Mouse (Mus musculus) lung, postnatal 36 days (tissue): ENCODE data around the gene Spin4.

Source experiments
- DNase-seq: peaks from one replicate; pipeline ENCODE4 v3.0.0; 2022; ENCODE audit warnings: mixed read lengths

Gene Spin4

DNA sequence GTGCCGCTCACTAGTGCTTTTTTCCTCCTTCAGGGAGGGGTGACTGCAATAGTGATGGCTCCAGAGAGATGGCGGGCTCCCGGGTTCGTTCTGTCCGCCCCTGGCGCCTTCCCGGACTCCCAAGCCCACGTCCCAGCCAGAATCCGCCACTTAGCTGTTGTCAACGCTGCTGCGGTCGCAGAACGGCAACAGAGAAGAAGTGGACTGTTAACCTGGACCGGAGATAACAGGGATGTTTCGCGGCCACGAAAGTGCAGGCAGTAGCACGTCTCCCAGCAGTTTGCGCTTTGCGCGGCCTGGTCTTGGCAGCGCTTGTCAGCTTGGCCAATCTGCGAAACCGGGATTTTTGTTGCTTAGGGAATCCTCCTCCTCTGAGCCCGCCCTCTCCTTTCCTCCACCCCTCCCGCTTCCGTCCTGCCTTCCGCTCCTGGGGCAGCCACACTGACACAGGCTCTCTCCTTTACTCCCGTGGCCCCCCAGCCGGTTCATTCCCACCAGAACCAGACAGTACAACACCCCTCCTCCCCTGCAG, at the start of gene Spin4:
Gene Spin4 (minus strand): TSS at position 322 of the 532 bp plus-strand sequence.
- DNase-seq: peak; percentile 81

DNA sequence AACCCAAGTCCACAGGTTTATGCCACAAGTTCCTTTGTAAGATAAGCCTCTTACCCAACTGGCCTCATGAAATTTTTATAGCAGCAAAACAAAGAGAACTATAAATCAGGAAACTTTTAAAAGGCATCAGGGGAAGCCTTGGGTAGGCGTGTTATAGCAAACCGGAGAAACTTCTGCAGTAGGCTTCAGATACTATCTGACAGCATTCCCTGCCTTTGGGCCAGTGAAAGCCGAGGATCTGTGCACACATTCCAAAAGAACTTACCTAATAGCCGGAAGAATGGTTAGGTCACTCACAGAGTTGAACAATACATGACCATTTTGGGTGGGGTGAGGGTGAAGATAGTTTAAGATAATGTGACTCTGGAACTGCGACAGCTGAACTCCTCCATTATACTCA, 1.4 kb upstream of the Spin4 start:
- DNase-seq: peak; percentile 0

DNA sequence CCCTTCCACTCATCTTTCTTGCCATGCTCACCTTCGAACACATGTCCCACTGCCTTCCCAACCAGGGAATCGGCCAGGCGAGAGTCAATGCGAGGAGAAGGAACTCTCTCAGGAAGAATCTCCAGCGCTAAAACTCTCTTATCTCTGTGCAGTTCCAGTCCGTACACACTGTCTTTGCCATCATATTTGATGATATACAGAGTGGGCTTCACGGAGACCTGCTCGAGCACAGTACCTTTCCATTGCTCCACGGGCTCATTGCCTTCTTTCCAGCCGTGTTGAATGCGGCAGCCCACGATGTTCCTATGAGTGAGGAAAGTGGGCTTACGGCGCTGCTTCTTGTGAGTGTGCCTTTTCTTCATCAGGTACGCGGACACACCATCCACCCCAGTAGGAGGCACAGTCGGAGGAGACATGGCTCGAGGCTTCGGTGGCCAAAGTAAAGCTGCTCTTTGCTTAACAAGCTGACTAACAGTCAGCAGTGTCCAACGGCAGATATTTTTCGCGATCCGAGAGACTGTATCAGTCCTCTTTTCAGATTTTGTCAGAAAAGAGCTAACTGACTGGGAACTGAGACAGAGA, 612 bp downstream of the Spin4 start:
- peak; percentile 14 for DNase-seq

DNA sequence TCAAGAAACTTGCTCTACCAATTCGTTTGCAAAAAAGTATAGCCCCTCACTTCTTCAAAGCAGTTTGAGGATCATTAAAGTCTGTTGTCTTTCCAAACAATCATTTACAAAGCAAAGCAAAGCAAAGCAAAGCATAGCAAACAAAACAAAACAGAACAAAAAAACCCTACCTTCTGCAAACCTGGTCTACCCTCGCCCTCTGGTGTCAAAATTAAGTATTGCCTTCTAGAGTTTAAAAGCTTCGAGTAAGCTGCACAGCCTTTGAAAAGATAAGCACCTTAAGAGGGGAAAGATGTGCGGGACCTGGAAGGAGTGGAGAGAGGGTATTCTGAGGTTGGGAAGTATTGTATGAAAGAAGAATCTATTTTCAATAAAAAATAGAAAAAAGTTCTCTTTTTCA, 14.4 kb downstream of the Spin4 start:
- DNase-seq: peak; percentile 61

DNA sequence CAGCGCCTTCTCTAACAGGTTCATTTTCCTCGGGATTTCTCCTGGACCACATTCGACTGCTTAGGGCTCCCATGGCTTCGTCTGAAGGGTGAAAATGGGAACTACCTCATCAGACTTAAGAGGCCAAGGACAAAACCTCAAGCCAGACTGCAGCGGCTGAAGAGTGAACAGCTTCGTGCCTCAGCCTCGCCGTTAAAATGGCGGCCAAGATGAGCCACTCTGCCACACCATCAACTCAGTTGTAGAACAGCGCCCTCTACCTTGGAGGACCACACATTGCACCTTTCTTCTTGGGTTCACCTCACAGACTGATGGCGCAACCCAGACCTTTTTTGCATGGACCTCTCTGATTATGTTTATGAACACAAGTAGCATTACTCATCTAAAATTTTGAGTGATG, 27.6 kb downstream of the Spin4 start:
- DNase-seq: no peak

DNA sequence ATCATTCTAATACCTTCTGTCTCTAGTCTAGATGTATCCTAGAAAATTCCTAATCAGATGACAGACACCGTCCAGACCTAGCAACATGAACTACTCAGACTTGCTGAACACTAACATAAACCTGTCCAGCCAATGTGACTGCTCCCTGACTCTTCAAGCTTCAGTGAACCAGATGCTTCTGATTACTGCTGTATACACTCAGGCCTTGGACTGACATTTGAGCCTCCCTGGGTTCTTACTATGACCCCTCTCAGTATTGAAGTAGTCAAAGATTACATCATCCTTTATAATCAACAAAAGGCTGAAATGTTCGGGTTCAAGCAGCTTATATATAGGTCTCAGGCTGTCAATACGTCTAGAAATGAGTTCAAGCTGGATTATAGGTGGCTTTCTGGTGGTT, 32.4 kb downstream of the Spin4 start:
- no peak for DNase-seq

DNA sequence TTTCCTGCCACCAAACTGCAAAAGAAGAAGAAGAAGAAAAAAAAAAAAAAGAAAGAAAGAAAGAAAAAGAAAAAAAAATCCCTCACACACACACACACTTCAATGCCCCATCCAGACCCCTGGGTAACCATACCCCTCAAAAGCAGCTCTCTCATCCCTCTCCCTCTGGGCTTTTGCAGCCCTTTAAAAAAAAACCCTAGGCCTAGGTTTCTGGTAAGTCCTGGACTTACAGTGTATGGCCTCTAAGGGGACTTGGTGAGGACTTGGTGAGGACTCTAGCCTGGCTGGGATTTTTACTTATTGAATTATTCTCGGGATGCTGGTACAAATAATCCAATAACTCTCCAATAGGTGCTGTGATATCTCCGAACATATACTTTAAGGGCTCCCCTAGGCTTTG, 35.6 kb downstream of the Spin4 start:
- DNase-seq: no peak

DNA sequence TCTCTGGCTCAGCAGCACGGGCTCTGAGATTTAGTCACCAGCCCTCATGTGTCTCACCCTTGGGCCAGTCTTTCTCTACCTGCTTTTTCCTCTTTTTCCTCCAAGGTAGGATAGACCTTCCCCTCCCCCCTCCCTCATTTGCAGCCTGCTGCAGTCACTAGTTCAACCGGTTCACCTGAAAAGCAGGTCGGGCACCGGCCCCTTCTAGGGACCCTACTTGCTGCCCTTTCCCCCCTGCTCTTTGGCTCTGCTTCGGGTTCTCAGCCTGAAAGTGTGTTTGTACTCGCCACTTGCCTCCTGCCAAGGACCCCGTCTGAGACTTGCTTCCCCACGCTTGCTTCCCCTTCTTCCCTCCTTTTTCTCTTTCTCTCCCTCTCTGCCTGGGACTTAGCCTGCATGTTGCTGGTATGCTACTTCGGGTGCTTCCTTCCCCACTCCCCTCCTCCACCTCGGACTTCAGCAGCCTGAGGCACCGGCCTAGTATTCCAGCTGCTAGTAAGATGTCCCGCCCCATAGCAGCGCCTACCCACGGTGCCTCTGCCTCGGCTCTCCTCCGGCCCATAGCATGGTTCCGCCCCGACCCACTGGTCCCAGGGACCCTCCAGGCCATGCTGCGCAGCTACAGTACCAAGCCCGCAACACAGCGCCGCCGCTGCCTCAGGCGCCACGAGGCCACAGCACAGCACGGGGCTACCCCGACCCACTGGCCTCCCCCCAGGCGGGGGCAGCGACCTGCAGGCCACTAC, 36.2 kb downstream of the Spin4 start:
- peak; percentile 3 for DNase-seq
